Mouse (Mus musculus) neutrophil, adult 5-6 weeks (primary cell): Measurements from ENCODE around the gene Ppargc1a. TPM values are rescaled to one million over a fixed set of nuclear protein-coding genes. Genes with fewer than 3 reads are reported as not detected.

Source experiments
- ATAC-seq: fragments of 151-379, 151-347 bp; 2 replicates; pipeline ENCODE4 v1.8.0; 2017; ENCODE audit warnings: mild to moderate bottlenecking, moderate TSS enrichment; ENCODE audit not compliant: insufficient number of reproducible peaks, poor library complexity, low FRiP score, severe bottlenecking; ENCODE audit errors: extremely low read depth
- total RNA-seq: library from RNA; stranded (forward); fragments of 200-1000 nt; gene quantifications from 2 replicates; pipeline ENCODE4 v1.2.3, GENCODE M21; 2017

Ppargc1a gene
- total RNA-seq, result 1.7 and 2.8 TPM in 2 replicates

- no peak for ATAC-seq
Measured at GRCm38 (mm10) chr5:51567659-51568058, at the start of gene Ppargc1a. TSS of gene Ppargc1a (minus strand) at chr5:51567726.

DNA sequence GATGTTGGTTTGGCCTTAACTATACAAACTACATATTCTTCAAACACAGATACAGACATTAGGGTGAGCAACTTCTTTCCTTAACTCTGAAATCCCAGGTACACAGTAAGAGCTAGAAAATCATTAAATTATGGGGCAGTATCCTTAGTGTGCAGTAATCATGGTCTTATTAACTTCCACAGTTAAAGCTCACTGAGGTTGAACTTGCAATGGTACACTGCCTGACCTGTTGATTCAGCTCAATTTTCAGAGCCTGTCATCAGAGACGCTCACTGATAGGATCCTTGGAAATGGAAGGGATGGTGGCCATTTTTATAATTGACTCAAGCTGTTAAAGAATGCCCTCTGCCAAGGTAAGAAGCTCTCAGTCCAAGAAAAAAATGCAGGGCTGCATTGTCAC is 49.4 kb upstream of the Ppargc1a start:
- ATAC-seq, result no peak

DNA sequence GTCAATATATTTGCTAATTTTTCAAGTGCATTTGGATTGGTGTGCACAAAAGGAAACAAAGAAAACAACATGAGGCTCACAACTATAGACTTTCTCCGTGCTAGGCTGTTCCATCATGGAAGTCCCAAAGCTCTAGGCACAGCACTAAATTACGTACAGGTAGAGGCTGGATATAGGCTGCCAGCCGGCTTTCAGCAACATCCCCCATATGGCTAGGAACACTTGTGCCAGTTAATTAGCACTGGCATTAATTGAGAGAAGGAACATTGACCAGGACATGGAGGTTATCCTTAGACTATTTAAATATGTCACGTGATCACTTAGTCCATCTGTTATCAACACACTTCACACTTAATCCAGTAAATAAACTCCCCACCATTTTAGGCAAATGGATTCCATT is 44.5 kb upstream of the Ppargc1a start:
- no peak for ATAC-seq

DNA sequence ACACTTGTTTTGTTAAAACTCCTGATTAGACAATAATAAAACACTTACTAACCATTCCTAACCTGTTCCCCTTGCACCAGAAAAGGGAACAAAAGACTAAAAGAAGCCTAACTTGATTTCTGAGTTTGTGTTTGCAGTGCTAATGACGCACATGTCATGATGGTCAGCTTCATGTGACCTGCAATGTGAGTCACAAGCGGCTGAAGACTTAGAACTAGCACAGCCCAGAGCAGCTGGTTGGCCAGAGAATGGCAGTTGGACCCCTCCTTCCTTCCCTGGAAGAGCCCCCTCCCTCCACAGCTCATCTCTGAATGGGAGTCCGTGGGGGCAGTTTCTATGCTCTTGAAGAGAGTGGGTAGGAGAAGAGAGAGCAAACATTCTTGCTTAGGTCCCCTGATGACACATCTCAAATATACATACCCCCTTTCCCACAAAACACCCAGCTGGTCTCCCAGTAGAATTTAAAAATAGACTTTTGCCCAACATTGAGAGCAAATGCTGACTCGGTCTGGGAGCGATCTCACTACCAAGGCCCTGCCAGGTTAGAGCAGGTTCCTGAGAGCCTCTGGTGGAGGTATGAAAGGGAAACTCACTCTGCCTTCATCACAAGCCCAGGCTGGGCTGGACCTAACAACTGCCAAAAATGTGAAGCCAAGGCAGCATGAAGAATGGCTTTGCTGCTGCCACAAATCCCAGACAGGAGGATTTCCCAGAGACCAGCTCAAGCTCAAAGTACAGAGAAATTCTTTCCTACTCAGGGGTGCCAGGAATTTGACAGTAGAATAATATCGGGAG is 40.4 kb upstream of the Ppargc1a start:
- no peak for ATAC-seq

DNA sequence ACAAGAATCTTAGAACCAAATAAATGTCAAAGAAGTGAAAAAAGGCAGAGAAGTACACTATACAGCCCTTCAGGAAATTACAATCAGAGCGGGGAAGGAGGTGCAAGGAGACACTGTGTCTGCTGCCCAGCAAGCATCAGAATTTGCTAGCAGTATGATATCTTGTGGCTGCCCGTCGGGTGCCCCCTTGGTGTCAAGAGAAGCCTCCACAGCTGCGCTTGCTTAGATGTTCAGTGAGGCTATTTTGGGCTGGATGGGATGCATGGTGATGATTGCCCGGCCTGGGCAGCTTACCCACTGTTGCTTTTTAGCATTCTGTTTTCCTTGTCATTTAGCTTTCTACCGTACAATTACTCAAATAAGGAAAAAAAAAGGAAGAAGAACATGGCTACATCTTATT is 32.0 kb upstream of the Ppargc1a start:
- no peak for ATAC-seq

- no peak for ATAC-seq
Measured at GRCm38 (mm10) chr5:51595644-51596043, 28.1 kb upstream of the Ppargc1a start.

GRCm38 (mm10) chr5:51592206-51592605 is 24.7 kb upstream of the Ppargc1a start:
- ATAC-seq, result no peak

DNA sequence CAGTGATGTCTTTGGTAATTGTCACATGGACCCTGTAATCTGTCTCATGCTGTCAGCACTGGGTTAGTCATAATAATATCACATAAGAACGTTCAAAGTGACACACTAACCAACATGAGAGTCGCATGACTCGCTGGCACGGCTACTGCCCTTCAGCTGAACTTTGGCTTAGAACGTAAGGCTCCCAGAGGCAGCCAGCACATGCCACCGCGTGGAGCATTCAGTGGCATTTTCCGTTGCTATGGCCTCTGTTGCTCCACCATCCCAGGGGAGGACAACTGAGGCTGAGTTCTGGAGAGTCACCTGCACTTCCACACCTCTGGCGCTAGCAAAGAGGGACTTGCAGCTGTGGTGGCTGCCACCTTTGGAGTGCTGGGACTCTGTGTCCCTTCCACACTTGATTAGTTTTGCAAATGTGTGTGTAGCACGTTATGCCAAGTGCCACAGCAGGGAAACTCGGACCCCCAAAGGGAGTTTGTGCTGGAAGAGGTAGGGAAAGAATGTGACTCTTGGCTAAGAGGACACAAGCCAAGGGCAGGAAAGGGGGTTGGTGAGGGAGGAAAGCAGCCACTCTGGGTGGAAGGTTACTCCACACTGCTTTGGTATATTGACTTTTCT is 24.1 kb upstream of the Ppargc1a start:
- no peak for ATAC-seq

- no peak for ATAC-seq
Measured at GRCm38 (mm10) chr5:51586187-51586586, 18.7 kb upstream of the Ppargc1a start.

DNA sequence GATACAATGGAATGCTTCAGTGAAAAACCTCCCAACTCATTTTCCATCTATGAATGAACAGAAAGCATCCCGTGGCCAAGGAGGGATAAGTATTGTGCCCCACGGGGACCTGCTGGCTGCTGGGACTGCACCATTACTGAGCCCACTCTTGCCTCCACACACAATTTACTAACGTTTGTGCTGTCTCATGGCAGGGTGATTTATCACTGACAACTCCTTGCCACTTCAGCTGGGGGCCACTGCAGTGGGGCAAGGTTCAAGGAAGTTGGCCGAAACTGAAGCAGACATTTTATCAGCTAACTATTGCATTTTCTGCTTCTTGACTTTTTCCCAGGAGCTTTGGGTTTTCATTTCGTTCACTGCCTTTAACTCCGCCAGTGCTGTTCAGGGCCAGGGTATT is 17.5 kb upstream of the Ppargc1a start:
- no peak for ATAC-seq

GRCm38 (mm10) chr5:51584186-51584585 is 16.7 kb upstream of the Ppargc1a start:
- no peak for ATAC-seq

DNA sequence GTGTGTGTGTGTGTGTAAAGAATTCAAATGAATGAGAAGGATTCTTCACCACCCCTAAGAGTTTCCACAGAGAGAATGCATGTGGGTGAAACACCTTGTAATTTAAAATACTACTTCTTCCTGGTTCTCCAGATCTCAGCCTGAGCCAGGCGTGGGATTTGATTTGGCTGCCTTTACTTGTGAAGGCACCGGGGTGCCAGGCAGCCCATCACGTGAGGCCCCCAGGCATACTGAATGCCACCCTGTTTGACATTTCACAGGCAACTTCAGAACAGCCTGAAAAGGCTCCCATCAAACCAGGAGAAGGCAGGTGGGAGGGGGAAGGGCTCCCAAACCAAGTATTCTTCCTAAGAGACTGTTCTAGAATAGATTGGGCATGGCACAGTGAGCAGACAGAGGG is 16.1 kb upstream of the Ppargc1a start:
- no peak for ATAC-seq

GRCm38 (mm10) chr5:51583030-51583429 is 15.5 kb upstream of the Ppargc1a start:
- no peak for ATAC-seq

GRCm38 (mm10) chr5:51582618-51583017 is 15.1 kb upstream of the Ppargc1a start:
- no peak for ATAC-seq

GRCm38 (mm10) chr5:51577594-51577993 is 10.1 kb upstream of the Ppargc1a start:
- ATAC-seq, result no peak

GRCm38 (mm10) chr5:51573770-51574169 is 6.2 kb upstream of the Ppargc1a start:
- no peak for ATAC-seq

DNA sequence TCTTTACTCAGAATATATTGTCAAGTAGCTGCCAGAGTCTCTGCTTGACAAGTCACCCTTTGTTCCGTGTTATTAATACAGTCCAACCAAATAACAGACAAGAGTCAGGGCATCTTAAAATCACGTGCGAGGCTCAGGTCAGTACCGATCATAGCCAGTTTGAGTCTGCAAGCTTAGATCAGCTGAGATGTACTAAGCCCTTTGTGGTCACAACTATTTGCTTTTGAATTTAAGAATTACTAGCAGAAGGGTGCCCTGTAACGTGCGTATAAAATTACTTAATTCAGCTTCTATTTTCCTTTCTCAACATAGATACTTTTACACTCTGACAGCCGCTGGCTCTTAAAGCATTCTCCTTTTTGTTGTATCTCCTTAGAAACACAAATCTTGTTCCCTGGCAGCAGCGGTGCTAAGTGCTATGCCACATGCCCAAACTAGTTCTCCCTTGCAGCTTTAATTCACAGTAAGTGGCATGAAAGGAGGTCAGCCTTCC is 718 bp upstream of the Ppargc1a start:
- ATAC-seq, result no peak

GRCm38 (mm10) chr5:51565672-51566071 is 1.9 kb downstream of the Ppargc1a start:
- ATAC-seq, result no peak

- ATAC-seq, result no peak
Measured at GRCm38 (mm10) chr5:51565038-51565437, 2.5 kb downstream of the Ppargc1a start.

- no peak for ATAC-seq
Measured at GRCm38 (mm10) chr5:51563574-51563973, 4.0 kb downstream of the Ppargc1a start.
